Mouse (Mus musculus) heart, embryonic 11.5 days (tissue): Measurements from ENCODE around the gene Nprl3. TPM values are rescaled to one million over a fixed set of nuclear protein-coding genes. Genes with fewer than 3 reads are reported as not detected.

Experiments used
- ATAC-seq: fragments of 200-750 bp; cut with Nextera tagmentation; replicated peaks from 2 replicates; pipeline ENCODE4 v1.8.0; 2017; ENCODE audit warnings: moderate library complexity; ENCODE audit not compliant: insufficient number of reproducible peaks, low FRiP score, low TSS enrichment
- H3K27ac ChIP-seq: fragments of 300-500 bp; sonication (generic); 2 replicates; pipeline ENCODE4 v1.5.1; 2014; ENCODE audit warnings: mild to moderate bottlenecking, low read depth, low read length
- H3K27me3 ChIP-seq: fragments of 300-500 bp; sonication (generic); 2 replicates; pipeline ENCODE4 v1.6.1; 2014; ENCODE audit warnings: mild to moderate bottlenecking, low read length, mixed read lengths; ENCODE audit not compliant: control insufficient read depth, insufficient read depth
- H3K36me3 ChIP-seq: fragments of 300-500 bp; sonication (generic); 2 replicates; pipeline ENCODE4 v1.6.1; 2014; ENCODE audit warnings: mild to moderate bottlenecking, low read length, moderate library complexity, mixed read lengths; ENCODE audit not compliant: control insufficient read depth, insufficient read depth
- H3K4me1 ChIP-seq: fragments of 300-500 bp; sonication (generic); 2 replicates; pipeline ENCODE4 v1.6.1; 2014; ENCODE audit warnings: low read length; ENCODE audit not compliant: control insufficient read depth, insufficient read depth
- H3K4me2 ChIP-seq: fragments of 300-500 bp; sonication (generic); 2 replicates; pipeline ENCODE4 v1.6.1; 2014; ENCODE audit warnings: mild to moderate bottlenecking, moderate library complexity
- H3K4me3 ChIP-seq: fragments of 300-500 bp; sonication (generic); 2 replicates; pipeline ENCODE4 v1.5.1; 2014; ENCODE audit warnings: low read depth, low read length
- H3K9ac ChIP-seq: fragments of 300-500 bp; sonication (generic); 2 replicates; pipeline ENCODE4 v1.6.1; 2014; ENCODE audit warnings: mild to moderate bottlenecking, low read depth, low read length, moderate library complexity
- H3K9me3 ChIP-seq: fragments of 300-500 bp; sonication (generic); replicated peaks from 2 replicates; pipeline ENCODE4 v1.6.1; 2016; ENCODE audit warnings: low read length; ENCODE audit not compliant: control insufficient read depth
- WGBS: fragments of 180-500 bp; shearing (Covaris S2); extraction: QIAGEN DNeasy Blood & Tissue Kit; methylation state at CpG from one replicate; pipeline ENCODE4 v1.1.7; 2014; ENCODE audit not compliant: insufficient replicate concordance; 5-methylcytosine and 5-hydroxymethylcytosine counted together
- polyA plus RNA-seq: library from polyadenylated mRNA; unstranded; fragments of >200 nt; fragmentation: Nextera tagmentation; extraction: Ambion mirVana; gene quantifications from 2 replicates; pipeline ENCODE4 v1.2.1, GENCODE M21; 2014

The Nprl3 gene
- polyA plus RNA-seq, 1 experiment from 2014 or later: 34.6 TPM

DNA sequence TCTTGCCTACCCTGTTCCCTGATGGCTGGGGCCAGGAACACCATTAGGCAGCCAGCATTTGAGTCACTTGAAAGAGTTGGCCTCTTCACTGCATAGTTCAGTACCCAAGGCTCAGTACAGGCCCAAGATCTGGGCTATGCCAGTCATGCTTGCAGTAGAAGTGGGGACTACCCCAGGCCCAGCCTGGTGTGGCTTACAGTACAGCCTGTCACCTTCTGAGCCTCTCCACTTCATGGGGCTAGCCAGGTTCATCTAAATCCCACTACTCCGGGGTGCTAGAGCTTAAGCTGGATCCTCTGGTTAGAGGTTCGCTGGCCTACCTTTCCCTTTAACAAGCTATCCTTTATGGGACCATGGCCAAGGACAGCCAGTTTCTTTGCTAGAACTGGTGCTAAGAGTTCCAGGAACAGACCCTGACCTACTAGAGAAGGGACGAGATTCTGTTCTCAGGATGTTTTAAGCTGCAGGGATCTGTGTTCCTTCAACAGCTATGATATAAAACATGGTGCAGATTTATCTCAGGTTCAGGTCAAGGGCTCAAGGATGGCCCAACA lies 39.1 kb downstream of the Nprl3 start:
- H3K36me3 ChIP-seq: peaks cover 9% of the 10 kb centered on the region
- H3K9ac ChIP-seq: peak overlapping the region; percentile 36; the same call in 1 of the 2 replicates
- 78% methylated on average over 3 of the region's 3 CpGs for WGBS
- H3K4me1 ChIP-seq: peaks cover 20% of the 10 kb centered on the region
- H3K4me3 ChIP-seq: no peak overlapping the region
- no peak overlapping the region for H3K27ac ChIP-seq
- no peak overlapping the region for H3K4me2 ChIP-seq
- no peak for ATAC-seq
- no peaks in the 10 kb centered on the region for H3K27me3 ChIP-seq
- H3K9me3 ChIP-seq: no peaks in the 10 kb centered on the region

GRCm38 (mm10) chr11:32227555-32227954 lies 40.0 kb downstream of the Nprl3 start:
- Histone ChIP-seq H3K27me3 (no peaks in the 10 kb centered on the region), H3K27ac (no peak overlapping the region), H3K36me3 (peaks cover 7% of the 10 kb centered on the region), H3K9me3 (no peaks in the 10 kb centered on the region), H3K4me2 (no peak overlapping the region), H3K4me3 (no peak overlapping the region), H3K4me1 (peaks cover 27% of the 10 kb centered on the region), H3K9ac (peak overlapping the region; percentile 83; the same call in 1 of the 2 replicates)
- 90% methylated on average over 9 of the region's 9 CpGs for WGBS
- ATAC-seq: no peak

DNA sequence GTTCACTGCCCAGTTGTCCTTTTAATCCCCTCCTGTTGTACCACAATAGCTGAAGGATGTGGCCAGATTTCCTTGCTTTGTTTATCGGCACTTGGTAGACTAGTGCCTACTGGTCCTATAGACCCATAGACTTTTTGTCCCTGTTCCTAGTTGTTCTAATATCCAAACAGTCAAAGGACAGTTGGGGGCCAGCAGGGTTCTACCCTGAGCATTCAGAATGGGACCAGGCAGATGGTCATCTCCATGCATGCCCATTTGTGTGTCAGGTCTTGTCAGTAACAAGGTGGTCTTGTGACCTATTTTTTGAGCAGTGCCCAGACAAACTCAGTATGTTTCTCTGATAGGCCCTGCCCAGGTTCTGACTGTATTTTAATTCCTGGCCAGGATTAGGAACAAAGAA lies 40.5 kb downstream of the Nprl3 start:
- H3K4me1 ChIP-seq: peaks cover 31% of the 10 kb centered on the region
- 56% methylated on average over 1 of the region's 1 CpGs for WGBS
- H3K4me3 ChIP-seq: peak overlapping the region; percentile 62
- no peaks in the 10 kb centered on the region for H3K9me3 ChIP-seq
- peak overlapping the region; percentile 68 for H3K4me2 ChIP-seq
- H3K9ac ChIP-seq: peak overlapping the region; percentile 83
- H3K27ac ChIP-seq: peak overlapping the region; percentile 68
- no peaks in the 10 kb centered on the region for H3K27me3 ChIP-seq
- ATAC-seq: no peak
- H3K36me3 ChIP-seq: peaks cover 7% of the 10 kb centered on the region; the same call in 1 of the 2 replicates

- ATAC-seq: peak; percentile 77
- peaks cover 31% of the 10 kb centered on the region for H3K4me1 ChIP-seq
- WGBS: 2% methylated on average over 47 of the region's 47 CpGs
- peak within 1 kb of the TSS; percentile 68 for H3K4me2 ChIP-seq
- H3K36me3 ChIP-seq: peaks cover under 1% of the 10 kb centered on the region; the same call in 1 of the 2 replicates
- peak within 1 kb of the TSS; percentile 62 for H3K4me3 ChIP-seq
- peak within 1 kb of the TSS; percentile 83 for H3K27ac ChIP-seq
- H3K9ac ChIP-seq: peak within 1 kb of the TSS; percentile 83
- no peaks in the 10 kb centered on the region for H3K27me3 ChIP-seq
- H3K9me3 ChIP-seq: no peaks in the 10 kb centered on the region
These were observed 41.2 kb downstream of the Nprl3 start, which contains the start of gene Mpg for GRCm38 (mm10) chr11:32226124-32226871. Mpg (plus strand) TSS chr11:32226505.

DNA sequence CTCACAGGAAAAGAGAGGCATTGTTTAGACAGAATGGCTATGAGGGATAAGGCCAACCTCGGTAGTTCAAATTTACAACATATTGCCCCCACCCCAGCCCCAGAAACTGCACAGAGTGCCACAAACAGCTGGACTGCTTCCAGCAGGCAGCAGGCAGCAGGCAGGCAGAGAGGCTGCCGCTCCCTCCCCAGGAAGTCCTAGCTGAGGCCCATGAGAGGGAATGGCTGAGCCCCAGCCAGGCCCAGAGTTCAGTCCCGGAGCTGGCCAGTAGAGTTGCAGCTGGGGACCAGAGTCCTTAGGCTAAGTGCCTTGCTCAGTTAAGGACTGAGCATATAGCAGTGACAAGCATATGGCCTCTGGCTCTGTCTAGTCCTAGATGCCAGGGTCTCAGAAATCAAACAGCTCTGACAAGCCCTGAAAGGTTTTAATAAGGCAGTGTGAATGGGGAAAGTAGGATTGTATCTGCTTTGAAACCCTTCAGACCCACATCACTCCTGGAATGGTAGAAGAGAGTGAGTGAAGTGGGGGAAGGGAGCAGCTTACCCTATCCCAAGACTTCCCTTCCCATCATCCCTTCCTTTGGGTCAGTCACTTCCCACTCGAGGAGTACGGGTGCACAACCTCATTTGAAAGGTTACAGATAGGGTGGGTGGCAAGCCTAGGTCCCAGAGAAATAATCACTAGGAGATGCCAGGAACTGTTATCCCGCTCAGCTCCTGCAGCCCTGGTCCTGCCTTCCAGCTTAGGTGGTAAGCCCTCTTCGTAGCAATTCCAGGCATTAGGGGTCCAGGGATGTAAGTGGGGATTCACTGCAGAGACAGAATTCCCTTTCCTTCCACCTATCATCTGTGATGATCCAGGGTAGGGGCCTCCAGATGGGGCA lies 42.0 kb downstream of the Nprl3 start:
- H3K9me3 ChIP-seq: no peaks in the 10 kb centered on the region
- H3K36me3 ChIP-seq: no peaks in the 10 kb centered on the region
- 54% methylated on average over 7 of the region's 7 CpGs for WGBS
- ATAC-seq: no peak
- H3K9ac ChIP-seq: peak overlapping the region; percentile 44; the same call in 1 of the 2 replicates
- peaks cover 37% of the 10 kb centered on the region for H3K4me1 ChIP-seq
- peak overlapping the region; percentile 68; the same call in 1 of the 2 replicates for H3K4me2 ChIP-seq
- no peak overlapping the region for H3K4me3 ChIP-seq
- H3K27me3 ChIP-seq: no peaks in the 10 kb centered on the region
- peak overlapping the region; percentile 83 for H3K27ac ChIP-seq

- Histone ChIP-seq H3K36me3 (no peaks in the 10 kb centered on the region), H3K4me2 (no peak overlapping the region), H3K27ac (peak overlapping the region; percentile 83), H3K4me1 (peaks cover 45% of the 10 kb centered on the region), H3K27me3 (no peaks in the 10 kb centered on the region), H3K4me3 (no peak overlapping the region), H3K9ac (peak overlapping the region; percentile 44; the same call in 1 of the 2 replicates), H3K9me3 (no peaks in the 10 kb centered on the region)
- no peak for ATAC-seq
- 27% methylated on average over 4 of the region's 4 CpGs for WGBS
These were observed 42.9 kb downstream of the Nprl3 start for GRCm38 (mm10) chr11:32224468-32225139.

DNA sequence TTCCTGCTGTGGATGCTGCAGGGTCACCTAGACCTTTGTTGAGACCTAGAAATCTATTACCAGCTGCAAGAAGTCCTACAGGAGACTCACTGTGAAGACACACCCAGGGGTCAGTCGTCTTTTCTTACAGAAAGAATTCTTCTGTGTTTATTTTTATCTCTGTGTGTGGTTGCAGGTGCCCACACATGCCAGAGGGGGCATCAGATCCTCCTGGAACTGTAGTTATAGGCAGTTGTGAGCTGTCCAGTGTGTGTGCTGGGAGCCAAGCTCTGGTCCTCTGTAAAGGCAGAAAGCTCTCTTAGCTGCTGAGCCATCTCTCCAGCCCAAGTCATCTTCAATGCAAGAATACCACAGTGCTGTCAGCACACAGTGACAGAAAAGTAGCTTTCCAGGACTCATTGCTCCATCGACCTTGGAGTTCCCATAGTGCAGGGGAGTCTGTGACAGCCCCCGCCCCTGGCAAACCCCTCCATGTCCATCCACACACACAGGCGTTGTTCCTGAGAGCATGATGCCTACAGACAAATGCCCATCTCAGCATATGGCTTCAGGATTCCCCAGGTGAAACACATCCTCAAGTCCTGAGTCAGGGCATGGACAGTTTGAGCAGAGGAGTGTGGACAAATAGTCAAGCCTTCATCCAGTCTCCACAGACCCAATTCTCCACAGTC lies 44.1 kb downstream of the Nprl3 start:
- Histone ChIP-seq H3K9ac (no peak overlapping the region), H3K27ac (no peak overlapping the region; the same call in 1 of the 2 replicates), H3K4me3 (no peak overlapping the region), H3K4me2 (no peak overlapping the region; the same call in 1 of the 2 replicates), H3K9me3 (no peaks in the 10 kb centered on the region), H3K27me3 (no peaks in the 10 kb centered on the region), H3K36me3 (no peaks in the 10 kb centered on the region), H3K4me1 (peaks cover 52% of the 10 kb centered on the region)
- WGBS: 72% methylated on average over 4 of the region's 4 CpGs
- ATAC-seq: no peak
